Mouse (Mus musculus): ENCODE measurements at regions not wholly inside any gene's neighbourhood (a gene's known extent, or its start where the extent isn't known, plus 50 kb on each side); places are given as distances from the start of the nearest gene placed in this dataset.

- TF ChIP-seq CTCF (IDR thresholded peaks at IDR 0.05; ENCODE audit: borderline replicate concordance, insufficient read depth, low read depth, low read length) (no peak), POLR2A (IDR thresholded peaks at IDR 0.05; ENCODE audit: borderline replicate concordance, insufficient read depth, low read length) (no peak)
Measured at GRCm38 (mm10) chr10:109246328-109246727, 235.5 kb upstream of the Syt1 start.
